ENCODE assay signal across 37 mouse cellular contexts in the genomic region with DNA sequence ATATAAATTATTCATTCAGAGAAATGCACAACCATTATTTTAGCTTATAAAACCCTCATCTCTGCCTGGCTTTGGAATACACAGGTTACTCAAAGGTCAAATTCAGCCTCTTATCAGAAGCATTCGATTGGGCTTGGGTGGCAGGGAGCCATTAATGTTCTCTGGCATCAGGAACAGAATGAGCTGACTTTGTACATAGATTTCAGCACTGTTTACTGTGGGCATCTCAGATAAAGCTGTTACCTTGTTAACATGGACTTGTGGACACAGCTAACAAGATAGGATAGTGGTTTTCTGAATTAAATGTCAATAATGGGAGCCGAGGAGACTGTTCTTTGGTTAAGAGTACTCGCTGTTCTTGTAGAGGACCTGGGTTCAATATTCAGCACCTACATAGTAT. TPM values are rescaled to one million over a fixed set of nuclear protein-coding genes. Genes with fewer than 3 reads are reported as not detected.
"Had no signal": no experiment of that assay in that cellular context is flagged by ENCODE, and none has a peak within 500 bp of the region (broad histone marks: within the 10 kb centered on the region; RNA-seq: fewer than 3 reads in every experiment).

No protein-coding gene starts in this region.

RNA-seq across cellular contexts. Expression of a gene that starts 17.6 kb away (rescaled TPM):
- total RNA-seq: left cerebral cortex, adult 18-20 months; left cerebral cortex, adult 2 months; left cerebral cortex, adult 8-10 months; left cerebral cortex, postnatal 10 days; left cerebral cortex, postnatal 14 days; left cerebral cortex, postnatal 25 days; left cerebral cortex, postnatal 36 days; left cerebral cortex, postnatal 4 days; megakaryocyte progenitor cell, adult 5-6 weeks; megakaryocyte, adult 5-6 weeks; megakaryocyte-erythroid progenitor cell, adult 5-6 weeks; midbrain, postnatal 0 days; monocyte, adult 5-6 weeks had no signal
- polyA plus RNA-seq: limb, embryonic 10.5 days; limb, embryonic 11.5 days; limb, embryonic 12.5 days; limb, embryonic 13.5 days; limb, embryonic 14.5 days; limb, embryonic 15.5 days; liver, embryonic 11.5 days; liver, embryonic 12.5 days; liver, embryonic 13.5 days; lung, adult 2 months; lung, embryonic 14.5 days; lung, embryonic 15.5 days; lung, embryonic 16.5 days; lung, postnatal 0 days; macrophage; midbrain, embryonic 10.5 days; midbrain, embryonic 11.5 days; midbrain, embryonic 12.5 days; midbrain, embryonic 13.5 days; midbrain, embryonic 14.5 days; midbrain, embryonic 15.5 days; midbrain, embryonic 16.5 days; midbrain, postnatal 0 days; neural tube, embryonic 11.5 days; neural tube, embryonic 12.5 days had no signal
